Mouse (Mus musculus) adipocyte (in vitro differentiated cells): ENCODE data around the gene Nccrp1.
"Not testable (repeated sequence)": the region's sequence is repeated elsewhere in the genome, so short reads cannot be mapped to it uniquely, and the experiment has no call there.

Source experiments
- DNase-seq: peaks from one replicate; pipeline ENCODE4 v3.0.0-alpha.2; 2016; ENCODE audit warnings: low spot score

Gene Nccrp1

GRCm38 (mm10) chr7:28570291-28570981, 23.4 kb upstream of the Nccrp1 start:
- DNase-seq: peak; percentile 9

DNA sequence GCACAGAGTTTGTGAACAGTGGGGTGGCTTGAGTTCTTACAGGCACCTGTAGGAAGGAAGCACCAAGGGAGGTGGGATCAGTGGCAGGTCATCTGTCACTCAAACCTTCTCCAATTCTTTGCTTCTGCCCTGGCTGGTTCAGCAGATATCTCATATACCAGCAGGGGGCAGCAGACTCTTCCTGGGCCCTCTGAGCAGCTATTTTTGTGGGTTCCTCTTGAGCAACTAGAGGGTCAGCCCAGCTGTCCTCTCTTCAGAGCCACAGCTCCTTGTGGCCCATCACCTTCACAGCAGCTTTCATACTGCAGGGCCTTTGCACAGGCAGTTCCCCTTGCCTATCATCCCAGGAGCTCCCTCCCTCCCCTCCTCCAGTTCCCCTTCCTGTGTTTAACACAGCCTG, 21.2 kb upstream of the Nccrp1 start:
- DNase-seq: peak; percentile 65

DNA sequence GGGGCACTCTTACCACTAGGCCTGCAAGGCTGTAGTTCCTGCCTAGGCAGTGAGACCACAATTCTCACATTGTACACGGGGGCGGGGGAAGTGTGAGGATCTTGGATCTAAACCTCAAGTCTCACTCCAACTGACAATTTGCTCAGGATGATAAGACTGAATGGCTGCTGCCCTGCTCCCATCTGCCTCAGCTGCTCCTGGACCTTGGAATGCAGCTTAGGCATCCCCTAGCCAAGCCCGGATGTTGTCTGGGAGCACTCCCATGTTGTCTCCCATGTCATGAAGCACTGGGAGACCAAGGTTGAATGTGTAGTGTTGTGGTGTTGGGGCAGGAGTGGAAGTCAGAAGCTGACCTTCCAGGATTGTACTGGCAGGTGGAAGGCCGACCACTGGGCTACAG, 20.5 kb upstream of the Nccrp1 start:
- no peak for DNase-seq

DNA sequence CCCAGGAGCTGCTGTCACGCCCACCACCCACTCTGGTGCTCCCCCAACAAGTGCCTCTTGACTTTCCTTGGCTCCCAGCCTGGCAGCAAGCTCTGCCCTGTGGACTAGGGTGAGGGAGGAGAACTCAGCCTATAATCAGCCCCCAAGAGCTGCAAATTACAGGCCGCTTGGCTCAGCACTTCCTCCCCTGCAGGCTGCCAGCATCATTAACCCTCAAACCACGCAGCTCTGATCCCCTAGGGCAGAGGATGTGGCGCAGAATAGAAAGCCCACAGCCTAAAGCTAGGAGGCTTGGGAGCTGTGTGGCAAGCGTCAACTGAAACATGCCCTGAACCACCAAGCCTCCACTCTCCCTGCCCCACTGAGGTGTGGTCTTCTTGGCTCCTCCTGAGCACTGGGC, 18.4 kb upstream of the Nccrp1 start:
- DNase-seq: no peak

- no peak for DNase-seq
Measured at GRCm38 (mm10) chr7:28562951-28563350, 15.9 kb upstream of the Nccrp1 start.

- DNase-seq: no peak
Measured at GRCm38 (mm10) chr7:28562371-28562770, 15.3 kb upstream of the Nccrp1 start.

- DNase-seq: no peak
Measured at GRCm38 (mm10) chr7:28561967-28562366, 14.9 kb upstream of the Nccrp1 start.

GRCm38 (mm10) chr7:28560856-28561255, 13.8 kb upstream of the Nccrp1 start:
- DNase-seq: no peak

DNA sequence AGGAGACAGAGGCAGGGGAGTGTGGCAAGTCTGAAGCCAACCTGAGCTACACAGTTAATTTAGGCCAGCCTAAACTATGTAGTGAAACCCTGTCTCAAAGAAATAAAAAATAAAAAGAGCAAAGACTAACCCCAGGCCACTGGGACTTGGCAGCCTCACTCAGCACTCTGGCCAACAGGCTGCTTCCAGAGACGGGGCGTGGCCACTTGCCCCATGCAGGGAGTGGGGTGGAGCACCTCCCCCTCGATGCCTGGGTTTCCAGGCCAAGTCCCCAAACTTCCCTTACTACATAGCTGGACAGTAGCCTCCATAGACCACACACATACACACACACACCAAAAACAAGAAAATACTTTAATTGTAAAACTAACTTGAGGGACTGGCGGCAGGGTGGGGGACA, 11.4 kb upstream of the Nccrp1 start:
- DNase-seq: peak; percentile 82

GRCm38 (mm10) chr7:28557708-28558107, 10.7 kb upstream of the Nccrp1 start:
- DNase-seq: no peak

DNA sequence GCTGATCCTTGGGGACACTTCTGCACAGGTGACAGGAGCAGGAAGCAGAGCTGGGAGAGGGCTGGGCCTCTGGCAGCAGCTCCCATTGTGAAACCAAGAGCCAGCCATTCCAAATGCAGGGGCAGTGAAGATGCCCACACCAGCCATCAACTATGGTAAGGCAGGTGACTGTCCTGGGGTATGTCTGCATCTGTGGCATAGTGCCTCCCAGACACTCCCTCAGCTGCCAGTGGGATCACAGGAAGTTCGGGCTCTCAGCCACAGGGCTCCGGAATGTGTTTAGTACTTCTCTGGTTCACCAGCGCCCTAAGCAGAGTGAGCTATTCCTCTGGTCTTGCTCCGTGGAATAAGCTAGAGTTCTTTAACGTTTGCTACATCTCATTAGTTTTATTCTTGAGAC, 10.0 kb upstream of the Nccrp1 start:
- DNase-seq: no peak

DNA sequence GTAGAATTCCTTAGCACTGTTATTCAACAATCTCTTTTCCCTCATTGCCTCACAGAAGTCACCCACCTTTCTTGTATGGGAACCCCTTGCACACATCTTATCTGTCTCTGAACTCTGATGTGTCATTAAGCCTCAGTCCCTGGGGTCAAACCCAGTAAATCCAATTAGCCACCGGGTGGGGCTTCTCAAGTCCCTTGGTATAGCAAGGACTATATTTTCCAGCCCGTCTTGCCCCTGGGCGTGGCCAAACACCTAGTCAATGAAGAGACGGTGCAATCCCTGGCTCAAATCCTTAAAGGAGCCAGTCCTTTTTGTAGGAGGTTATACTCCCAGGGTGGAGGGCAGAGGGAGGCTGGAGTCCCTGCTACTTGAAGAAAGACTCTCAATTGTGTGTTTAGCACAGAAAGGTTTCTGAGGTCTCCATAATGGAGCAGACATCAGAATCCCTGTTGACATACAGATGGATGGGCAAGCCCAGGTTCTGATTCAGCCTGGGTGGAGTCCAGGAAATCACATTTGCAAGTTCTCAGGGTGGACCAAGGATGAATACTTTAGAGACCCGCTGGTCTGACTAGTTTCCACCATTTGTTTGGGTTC, 9.0 kb upstream of the Nccrp1 start:
- no peak for DNase-seq

DNA sequence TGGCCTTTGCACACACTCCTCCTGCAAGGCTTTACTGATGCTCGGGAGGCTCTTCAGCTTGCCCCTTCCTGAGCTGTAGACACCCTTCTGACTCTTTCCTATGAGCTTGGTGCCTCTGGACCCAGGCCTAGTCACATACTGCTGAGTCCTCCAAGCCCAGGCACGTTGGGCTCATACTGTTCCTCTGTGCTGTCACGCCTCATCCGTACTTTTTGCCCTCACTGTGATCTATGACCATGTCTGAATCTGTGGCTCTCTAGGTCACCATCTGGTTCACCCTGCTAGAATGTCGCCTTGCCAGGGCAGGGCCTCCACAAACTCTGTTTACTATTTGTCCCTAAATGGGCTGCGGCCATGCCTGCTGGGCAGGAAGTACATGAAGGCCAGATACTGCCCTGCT, 6.0 kb upstream of the Nccrp1 start:
- no peak for DNase-seq

GRCm38 (mm10) chr7:28547628-28548027, 574 bp upstream of the Nccrp1 start:
- no peak for DNase-seq

DNA sequence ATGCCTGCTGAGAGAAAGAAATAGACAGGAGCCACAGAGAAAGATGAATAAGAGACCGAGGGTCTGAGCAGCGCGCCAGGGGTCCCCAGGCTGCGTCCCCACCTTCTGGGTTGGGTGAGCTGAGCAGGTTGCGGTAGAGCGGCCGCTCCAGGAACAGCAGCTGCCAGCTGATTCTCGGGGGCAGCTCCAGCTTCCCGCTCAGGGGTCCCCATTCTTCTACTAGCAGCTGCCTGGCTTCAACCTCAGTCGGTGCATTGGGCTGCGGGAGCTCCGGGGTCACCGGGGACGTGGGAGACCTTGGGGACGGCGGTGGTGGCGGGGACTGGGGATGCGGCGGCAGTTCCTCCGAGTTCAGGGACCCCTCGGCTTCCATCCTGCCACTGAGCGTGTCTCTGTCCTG, 405 bp downstream of the Nccrp1 start:
- no peak for DNase-seq

GRCm38 (mm10) chr7:28545891-28546210, 1.2 kb downstream of the Nccrp1 start:
- DNase-seq: no peak

GRCm38 (mm10) chr7:28545048-28545890, 1.8 kb downstream of the Nccrp1 start:
- DNase-seq: no peak

GRCm38 (mm10) chr7:28544051-28544601, 2.9 kb downstream of the Nccrp1 start:
- DNase-seq: no peak

DNA sequence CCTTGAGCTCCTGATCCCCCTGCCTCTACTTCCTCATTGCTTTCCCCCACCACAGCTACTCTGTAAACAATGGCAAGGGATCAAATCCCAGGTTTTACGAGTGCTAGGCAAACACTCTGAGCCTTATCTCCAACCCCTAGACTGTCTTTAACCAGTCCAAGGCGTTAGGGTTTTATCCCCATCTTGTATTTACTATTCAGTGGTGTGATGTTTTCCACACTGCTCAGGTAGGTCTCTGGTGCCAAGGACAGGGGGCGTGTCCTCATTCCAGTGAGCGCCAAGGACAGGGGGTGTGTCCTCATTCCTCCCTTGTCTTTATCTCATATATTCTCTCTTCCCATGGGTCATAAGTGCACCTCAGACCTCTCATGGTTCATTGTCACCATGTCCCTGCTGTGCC, 6.5 kb downstream of the Nccrp1 start, which contains the start of gene Sycn:
Sycn (plus strand) TSS at position 360 of the 400 bp plus-strand sequence.
- DNase-seq: no peak

DNA sequence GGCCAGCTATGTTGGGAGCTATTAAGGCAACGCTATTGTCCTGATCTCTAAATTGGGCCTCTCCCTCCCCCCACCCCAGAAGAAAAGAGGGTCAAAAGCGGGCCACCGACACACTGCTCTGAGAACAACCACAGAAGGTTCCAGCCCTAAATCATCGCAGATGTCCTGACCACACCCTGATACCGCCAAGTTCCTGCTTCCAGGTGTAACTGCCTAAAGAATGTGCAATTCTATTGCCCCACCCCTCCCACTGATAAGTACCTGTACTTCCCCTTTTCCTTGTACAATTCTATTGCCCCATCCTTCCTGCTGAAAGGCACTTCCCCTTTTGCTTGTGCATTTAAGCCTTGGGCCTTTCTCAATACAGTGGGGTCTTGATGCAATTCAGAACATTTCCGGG, 8.2 kb downstream of the Nccrp1 start:
- DNase-seq: not testable (repeated sequence)

GRCm38 (mm10) chr7:28532005-28532404, 15.0 kb downstream of the Nccrp1 start:
- DNase-seq: no peak

DNA sequence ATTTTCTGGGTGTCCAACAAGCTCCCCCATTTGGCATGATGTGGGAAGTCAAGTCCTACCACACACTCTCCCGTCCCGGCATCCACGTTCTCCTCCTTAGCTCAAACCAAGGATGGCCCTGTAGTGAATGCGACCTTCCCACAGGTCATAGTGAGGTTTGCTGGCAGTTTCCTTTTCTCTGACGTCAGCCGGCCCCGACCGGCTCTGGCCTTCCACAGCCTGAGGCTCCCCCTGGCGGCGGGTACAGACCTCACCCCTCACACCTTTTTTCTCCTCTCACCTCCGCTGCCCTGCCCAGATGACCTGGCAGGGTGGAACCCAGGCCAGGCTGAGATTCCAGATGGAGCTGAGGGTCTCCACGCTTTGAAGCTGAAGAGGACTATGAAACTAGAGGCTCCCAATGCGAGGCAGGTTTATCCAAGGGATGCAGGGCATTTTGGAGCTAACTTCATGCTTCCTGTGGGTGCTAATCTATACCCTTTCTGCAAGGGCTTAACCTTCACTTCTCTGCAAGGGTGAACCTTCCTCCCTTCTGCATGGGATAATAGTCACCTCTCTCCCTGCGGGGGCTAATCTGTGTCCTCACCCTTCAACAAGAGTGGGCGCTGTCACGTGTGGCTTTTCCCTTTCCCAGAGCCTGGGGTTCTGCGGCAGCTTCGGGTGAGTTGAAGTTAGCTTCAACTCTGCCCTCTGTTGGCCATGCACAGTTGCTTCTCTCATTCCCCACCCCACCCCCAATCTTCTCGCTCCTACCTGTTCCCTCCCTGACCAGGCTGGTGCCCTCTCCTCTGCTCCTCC, 18.9 kb downstream of the Nccrp1 start:
- peak; percentile 36 for DNase-seq
